Mouse (Mus musculus): ENCODE results near the gene Lyst. TPM values are rescaled to one million over a fixed set of nuclear protein-coding genes. Genes with fewer than 3 reads are reported as not detected.

Gene Lyst
- polyA plus RNA-seq, 1 experiment from 2014 or later, result 2.3 TPM

DNA sequence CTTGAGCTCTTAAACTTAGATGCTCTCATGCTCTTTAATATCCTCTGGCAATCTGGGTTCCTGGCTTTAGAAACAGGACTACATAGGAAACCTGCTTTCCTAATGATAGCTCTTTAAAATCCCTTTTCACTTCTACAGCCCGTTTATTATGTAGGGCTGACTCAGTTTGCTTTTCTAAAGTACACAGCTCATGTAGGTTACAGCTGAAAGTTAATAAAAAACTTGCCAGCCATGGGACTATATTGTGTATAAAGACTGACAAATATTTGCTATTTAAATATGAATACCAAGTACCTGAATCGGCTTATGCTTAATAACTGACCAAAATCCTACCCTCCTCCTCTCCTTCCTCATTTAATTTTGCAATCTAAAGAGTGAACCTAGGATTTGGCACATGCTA is 6.7 kb upstream of the Lyst start:
- Histone ChIP-seq H3K4me1 (ENCODE audit: control insufficient read depth, insufficient read depth, low read length) (no peaks in the 10 kb centered on the region), H3K4me3 (ENCODE audit: low read depth, low read length) (no peak overlapping the region), H3K4me2 (ENCODE audit: low read depth, severe bottlenecking) (no peak overlapping the region), H3K27me3 (ENCODE audit: control insufficient read depth, insufficient read depth, low read length) (no peaks in the 10 kb centered on the region), H3K9ac (ENCODE audit: low read length) (no peak overlapping the region), H3K36me3 (ENCODE audit: control insufficient read depth, insufficient read depth, low read length) (no peaks in the 10 kb centered on the region), H3K9me3 (ENCODE audit: control insufficient read depth, low read length) (no peaks in the 10 kb centered on the region), H3K27ac (replicated peaks; ENCODE audit: low read depth, low read length) (no peak overlapping the region)
- no peak for DNase-seq (ENCODE audit: low spot score)
- WGBS, result 83% methylated on average over 2 of the region's 2 CpGs
- no peak for ATAC-seq (ENCODE audit: insufficient number of reproducible peaks, low FRiP score, low TSS enrichment, low read depth)

DNA sequence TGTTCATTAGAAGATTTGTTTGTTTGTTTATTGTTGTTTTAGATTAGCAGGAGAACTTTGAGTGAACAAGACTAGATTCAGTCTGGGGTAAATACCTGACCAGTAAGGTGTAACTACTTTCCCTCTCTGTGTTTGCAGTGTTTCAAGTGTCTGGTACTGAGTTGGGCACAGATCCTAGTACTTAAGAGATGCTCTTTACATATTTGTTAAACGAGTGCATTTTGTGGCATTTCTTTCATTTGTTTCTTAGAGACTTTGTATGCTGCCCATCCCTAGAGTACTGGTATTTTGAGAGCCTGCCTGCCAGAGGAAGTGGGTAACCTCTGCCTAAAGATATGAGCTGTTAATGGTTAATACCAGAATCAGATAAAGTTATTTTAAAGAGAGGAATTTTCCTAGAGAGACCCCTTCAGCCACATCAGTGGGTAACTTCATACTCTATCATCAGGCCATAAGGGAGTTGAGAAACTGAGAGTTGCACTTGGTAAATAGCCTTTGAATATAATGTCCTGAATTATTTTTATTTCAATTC is 2.5 kb upstream of the Lyst start:
- Histone ChIP-seq H3K9me3 (ENCODE audit: control insufficient read depth, low read length) (no peaks in the 10 kb centered on the region), H3K27me3 (ENCODE audit: control insufficient read depth, insufficient read depth, low read length) (no peaks in the 10 kb centered on the region), H3K4me1 (ENCODE audit: control insufficient read depth, insufficient read depth, low read length) (0 out of 2 replicates have a peak, but pooled peaks cover 7% of the 10 kb centered on the region), H3K36me3 (ENCODE audit: control insufficient read depth, insufficient read depth, low read length) (no peaks in the 10 kb centered on the region), H3K4me2 (ENCODE audit: low read depth, severe bottlenecking) (no peak overlapping the region), H3K27ac (replicated peaks; ENCODE audit: low read depth, low read length) (no peak overlapping the region), H3K9ac (ENCODE audit: low read length) (no peak overlapping the region), H3K4me3 (ENCODE audit: low read depth, low read length) (no peak overlapping the region)
- no peak for DNase-seq (ENCODE audit: low spot score)
- WGBS, result 88% methylated on average over 1 of the region's 1 CpGs
- ATAC-seq (ENCODE audit: insufficient number of reproducible peaks, low FRiP score, low TSS enrichment, low read depth), result no peak

DNA sequence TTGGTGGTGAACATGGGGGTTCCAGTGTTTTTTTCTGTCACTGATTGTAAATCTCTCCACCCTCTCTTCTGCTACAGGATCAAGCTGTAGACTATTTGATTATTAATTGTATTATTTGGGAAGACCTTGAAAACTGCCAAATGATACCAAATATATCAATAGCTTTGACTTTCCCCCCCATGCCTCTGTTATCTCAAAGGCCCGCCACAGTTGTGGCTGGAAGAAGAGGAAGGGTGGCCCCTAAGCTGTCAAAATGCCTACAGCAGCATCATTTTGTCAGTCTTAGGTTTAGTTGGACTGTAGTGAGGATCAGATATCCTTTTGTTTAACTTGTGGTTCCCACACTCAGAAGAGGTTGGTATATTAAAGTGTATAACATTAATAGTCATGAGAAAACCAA is 1.7 kb upstream of the Lyst start:
- ATAC-seq (ENCODE audit: insufficient number of reproducible peaks, low FRiP score, low TSS enrichment, low read depth) (no peak), DNase-seq (ENCODE audit: low spot score) (no peak)
- no peak overlapping the region for H3K4me2 ChIP-seq (ENCODE audit: low read depth, severe bottlenecking)
- H3K4me3 ChIP-seq (ENCODE audit: low read depth, low read length), result no peak overlapping the region
- 0 out of 2 replicates have a peak, but pooled peaks cover 7% of the 10 kb centered on the region for H3K4me1 ChIP-seq (ENCODE audit: control insufficient read depth, insufficient read depth, low read length)
- 95% methylated on average over 1 of the region's 1 CpGs for WGBS
- no peaks in the 10 kb centered on the region for H3K9me3 ChIP-seq (ENCODE audit: control insufficient read depth, low read length)
- no peak overlapping the region for H3K9ac ChIP-seq (ENCODE audit: low read length)
- H3K27me3 ChIP-seq (ENCODE audit: control insufficient read depth, insufficient read depth, low read length), result no peaks in the 10 kb centered on the region
- no peaks in the 10 kb centered on the region for H3K36me3 ChIP-seq (ENCODE audit: control insufficient read depth, insufficient read depth, low read length)
- no peak overlapping the region for H3K27ac ChIP-seq (replicated peaks; ENCODE audit: low read depth, low read length)

DNA sequence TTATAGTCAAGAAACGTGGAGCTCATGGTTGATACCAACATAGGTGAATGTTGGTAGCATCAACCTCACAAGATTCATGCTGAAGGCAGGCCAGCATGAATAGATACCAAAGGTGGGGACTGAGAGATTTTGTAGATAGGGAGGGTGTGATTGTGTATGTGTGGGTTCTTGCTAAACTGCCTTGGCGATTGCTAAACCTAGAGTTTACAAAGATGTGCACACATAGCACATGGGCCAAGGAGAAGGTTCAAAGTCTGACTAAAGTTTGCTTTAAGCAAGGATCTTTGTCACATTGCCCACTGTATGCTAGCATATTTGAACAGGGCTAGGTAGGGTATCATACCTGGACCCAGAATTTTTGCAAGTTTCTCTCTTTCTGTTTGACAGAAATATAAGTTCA is 1.2 kb upstream of the Lyst start:
- H3K9ac ChIP-seq (ENCODE audit: low read length), result no peak overlapping the region
- no peaks in the 10 kb centered on the region for H3K27me3 ChIP-seq (ENCODE audit: control insufficient read depth, insufficient read depth, low read length)
- no peak overlapping the region for H3K4me2 ChIP-seq (ENCODE audit: low read depth, severe bottlenecking)
- H3K4me1 ChIP-seq (ENCODE audit: control insufficient read depth, insufficient read depth, low read length), result 0 out of 2 replicates have a peak, but pooled peaks cover 7% of the 10 kb centered on the region
- no peak for DNase-seq (ENCODE audit: low spot score)
- no peak for ATAC-seq (ENCODE audit: insufficient number of reproducible peaks, low FRiP score, low TSS enrichment, low read depth)
- H3K9me3 ChIP-seq (ENCODE audit: control insufficient read depth, low read length), result no peaks in the 10 kb centered on the region
- no peak overlapping the region for H3K4me3 ChIP-seq (ENCODE audit: low read depth, low read length)
- no peaks in the 10 kb centered on the region for H3K36me3 ChIP-seq (ENCODE audit: control insufficient read depth, insufficient read depth, low read length)
- H3K27ac ChIP-seq (replicated peaks; ENCODE audit: low read depth, low read length), result no peak overlapping the region
- WGBS, result 92% methylated on average over 2 of the region's 2 CpGs

DNA sequence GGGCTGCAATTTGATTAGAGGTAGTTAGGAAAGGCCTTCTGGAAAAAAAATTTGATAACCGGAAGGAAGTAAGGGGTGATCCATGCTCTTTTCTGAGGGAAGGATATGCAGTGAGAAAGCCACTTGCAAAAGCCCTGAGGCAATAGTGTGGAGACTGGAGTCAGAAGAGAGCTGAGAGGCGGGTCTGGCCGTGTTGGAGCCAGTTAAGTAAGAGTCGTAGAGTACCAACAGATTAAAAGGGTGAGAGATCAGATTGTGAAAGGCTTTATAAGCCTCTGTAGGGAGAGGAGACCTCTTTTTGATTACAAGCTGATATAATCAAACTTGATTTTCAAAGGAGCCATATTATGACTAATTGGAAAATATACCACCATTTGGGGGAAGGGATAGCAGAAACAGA is 1.7 kb downstream of the Lyst start:
- ATAC-seq (ENCODE audit: insufficient number of reproducible peaks, low FRiP score, low TSS enrichment, low read depth) (no peak), DNase-seq (ENCODE audit: low spot score) (no peak)
- Histone ChIP-seq H3K4me3 (ENCODE audit: low read depth, low read length) (no peak overlapping the region), H3K27ac (replicated peaks; ENCODE audit: low read depth, low read length) (no peak overlapping the region), H3K4me2 (ENCODE audit: low read depth, severe bottlenecking) (no peak overlapping the region), H3K9ac (ENCODE audit: low read length) (no peak overlapping the region), H3K4me1 (ENCODE audit: control insufficient read depth, insufficient read depth, low read length) (0 out of 2 replicates have a peak, but pooled peaks cover 7% of the 10 kb centered on the region), H3K27me3 (ENCODE audit: control insufficient read depth, insufficient read depth, low read length) (no peaks in the 10 kb centered on the region), H3K9me3 (ENCODE audit: control insufficient read depth, low read length) (no peaks in the 10 kb centered on the region), H3K36me3 (ENCODE audit: control insufficient read depth, insufficient read depth, low read length) (no peaks in the 10 kb centered on the region)
- 60% methylated on average over 4 of the region's 4 CpGs for WGBS

DNA sequence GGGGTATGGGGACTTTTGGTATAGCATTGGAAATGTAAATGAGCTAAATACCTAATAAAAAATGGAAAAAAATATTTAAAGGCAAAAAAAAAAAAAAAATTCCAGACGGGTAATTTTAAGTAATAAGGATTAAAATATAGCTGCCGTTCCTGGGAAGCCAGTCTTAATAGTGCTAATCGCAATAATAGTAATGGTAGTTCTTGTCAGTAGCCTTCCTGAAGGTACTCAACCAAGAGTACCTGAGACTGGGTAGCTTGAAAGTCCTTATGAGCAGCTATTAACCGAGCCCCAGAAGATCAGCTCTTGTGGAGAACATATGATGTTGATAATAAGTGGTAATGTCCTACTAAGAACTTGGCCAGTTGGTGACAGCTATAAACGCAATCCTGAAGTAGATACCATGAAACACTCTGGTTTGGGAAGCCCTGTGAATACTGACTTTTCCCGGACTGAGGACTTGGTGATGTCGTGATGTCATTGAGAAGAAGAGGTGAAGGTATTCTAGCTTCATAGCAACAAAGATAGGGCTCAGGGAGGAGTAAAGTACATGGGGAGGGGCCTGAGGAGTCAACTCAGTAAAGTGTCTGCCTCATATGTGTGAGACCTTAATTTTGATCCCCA is 6.3 kb downstream of the Lyst start:
- ATAC-seq (ENCODE audit: insufficient number of reproducible peaks, low FRiP score, low TSS enrichment, low read depth) (no peak), DNase-seq (ENCODE audit: low spot score) (no peak)
- H3K4me1 ChIP-seq (ENCODE audit: control insufficient read depth, insufficient read depth, low read length), result no peaks in the 10 kb centered on the region
- no peak overlapping the region for H3K4me2 ChIP-seq (ENCODE audit: low read depth, severe bottlenecking)
- no peak overlapping the region for H3K27ac ChIP-seq (replicated peaks; ENCODE audit: low read depth, low read length)
- 93% methylated on average over 7 of the region's 7 CpGs for WGBS
- H3K27me3 ChIP-seq (ENCODE audit: control insufficient read depth, insufficient read depth, low read length), result no peaks in the 10 kb centered on the region
- H3K9ac ChIP-seq (ENCODE audit: low read length), result no peak overlapping the region
- no peaks in the 10 kb centered on the region for H3K9me3 ChIP-seq (ENCODE audit: control insufficient read depth, low read length)
- no peak overlapping the region for H3K4me3 ChIP-seq (ENCODE audit: low read depth, low read length)
- no peaks in the 10 kb centered on the region for H3K36me3 ChIP-seq (ENCODE audit: control insufficient read depth, insufficient read depth, low read length)

DNA sequence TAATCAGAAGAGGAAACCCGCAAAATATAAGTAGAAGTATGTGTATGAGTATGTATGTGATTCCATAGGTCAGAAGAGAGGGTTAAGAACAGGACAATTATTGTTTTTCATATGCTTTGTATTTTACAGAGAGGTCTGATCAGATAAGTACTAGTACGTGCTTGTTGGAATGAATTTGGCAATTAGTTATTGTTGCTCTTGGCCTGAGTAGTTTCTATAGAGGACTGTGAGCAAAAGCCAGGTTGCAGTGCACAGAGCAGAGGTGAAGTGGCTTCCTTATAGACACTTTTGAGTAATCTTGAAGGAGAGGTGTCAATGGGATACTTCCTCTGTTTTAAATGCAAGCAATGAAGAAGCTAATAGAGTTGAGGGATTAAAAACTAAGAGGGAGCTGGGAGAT is 7.7 kb downstream of the Lyst start:
- 90% methylated on average over 2 of the region's 2 CpGs for WGBS

DNA sequence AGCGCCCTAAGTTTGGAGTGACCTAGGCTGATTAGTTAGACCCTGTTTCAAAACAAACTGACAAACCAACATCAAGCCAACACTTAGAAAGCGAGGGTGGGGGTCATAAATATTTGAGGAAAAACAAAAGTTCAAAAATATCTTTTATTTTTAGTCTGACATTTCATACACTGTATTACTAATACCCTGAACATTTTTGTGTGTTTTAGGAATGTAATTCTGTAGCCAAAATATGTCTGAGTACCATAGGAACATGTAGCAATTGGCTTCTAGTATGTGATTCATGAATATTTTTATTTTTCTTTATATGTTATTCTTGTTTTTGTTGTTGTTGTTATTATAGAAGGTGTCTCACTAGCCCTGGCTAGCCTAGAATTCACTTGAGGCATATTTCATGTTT is 11.2 kb downstream of the Lyst start:
- no peak overlapping the region for H3K4me2 ChIP-seq (ENCODE audit: low read depth, severe bottlenecking)
- no peaks in the 10 kb centered on the region for H3K9me3 ChIP-seq (ENCODE audit: control insufficient read depth, low read length)
- H3K9ac ChIP-seq (ENCODE audit: low read length), result no peak overlapping the region
- ATAC-seq (ENCODE audit: insufficient number of reproducible peaks, low FRiP score, low TSS enrichment, low read depth), result no peak
- no peak for DNase-seq (ENCODE audit: low spot score)
- no peaks in the 10 kb centered on the region for H3K36me3 ChIP-seq (ENCODE audit: control insufficient read depth, insufficient read depth, low read length)
- no peak overlapping the region for H3K4me3 ChIP-seq (ENCODE audit: low read depth, low read length)
- no peaks in the 10 kb centered on the region for H3K4me1 ChIP-seq (ENCODE audit: control insufficient read depth, insufficient read depth, low read length)
- H3K27me3 ChIP-seq (ENCODE audit: control insufficient read depth, insufficient read depth, low read length), result no peaks in the 10 kb centered on the region
- no peak overlapping the region for H3K27ac ChIP-seq (replicated peaks; ENCODE audit: low read depth, low read length)
- WGBS, result 94% methylated on average over 2 of the region's 2 CpGs

More for the DNA sequence above, 7.7 kb downstream of the Lyst start:
- H3K4me2 ChIP-seq (ENCODE audit: low read depth, severe bottlenecking), result no peak overlapping the region
- H3K9ac ChIP-seq (ENCODE audit: low read length), result no peak overlapping the region
- H3K4me3 ChIP-seq (ENCODE audit: low read depth, low read length), result no peak overlapping the region
- no peaks in the 10 kb centered on the region for H3K27me3 ChIP-seq (ENCODE audit: control insufficient read depth, insufficient read depth, low read length)
- no peaks in the 10 kb centered on the region for H3K9me3 ChIP-seq (ENCODE audit: control insufficient read depth, low read length)
- H3K27ac ChIP-seq (replicated peaks; ENCODE audit: low read depth, low read length), result no peak overlapping the region
- no peaks in the 10 kb centered on the region for H3K4me1 ChIP-seq (ENCODE audit: control insufficient read depth, insufficient read depth, low read length)
- H3K36me3 ChIP-seq (ENCODE audit: control insufficient read depth, insufficient read depth, low read length), result no peaks in the 10 kb centered on the region
- DNase-seq (ENCODE audit: low spot score), result no peak
- no peak for ATAC-seq (ENCODE audit: insufficient number of reproducible peaks, low FRiP score, low TSS enrichment, low read depth)

DNA sequence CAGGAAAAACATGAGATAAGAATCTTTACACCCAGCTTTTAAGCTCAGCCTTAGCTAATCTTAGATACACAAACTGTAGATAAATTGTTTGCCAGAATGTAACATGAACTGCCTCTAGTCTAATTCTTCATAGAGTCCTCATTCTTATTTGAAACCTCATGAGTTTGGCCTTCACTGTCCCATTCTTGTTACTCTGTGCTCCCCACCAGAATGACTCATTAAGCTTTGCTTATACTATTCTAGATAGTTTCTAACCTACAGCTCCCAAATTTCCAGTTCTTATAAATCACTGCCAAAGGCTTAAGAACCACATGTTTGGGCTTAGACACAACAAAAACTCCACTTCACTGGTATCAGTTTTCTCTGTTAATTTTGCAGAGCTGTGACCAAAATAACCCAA is 16.0 kb downstream of the Lyst start:
- Histone ChIP-seq H3K36me3 (ENCODE audit: control insufficient read depth, insufficient read depth, low read length) (no peaks in the 10 kb centered on the region), H3K27me3 (ENCODE audit: control insufficient read depth, insufficient read depth, low read length) (no peaks in the 10 kb centered on the region), H3K9ac (ENCODE audit: low read length) (no peak overlapping the region), H3K4me2 (ENCODE audit: low read depth, severe bottlenecking) (no peak overlapping the region), H3K4me1 (ENCODE audit: control insufficient read depth, insufficient read depth, low read length) (no peaks in the 10 kb centered on the region), H3K4me3 (ENCODE audit: low read depth, low read length) (no peak overlapping the region), H3K27ac (replicated peaks; ENCODE audit: low read depth, low read length) (no peak overlapping the region), H3K9me3 (ENCODE audit: control insufficient read depth, low read length) (no peaks in the 10 kb centered on the region)
- DNase-seq (ENCODE audit: low spot score) (no peak), ATAC-seq (ENCODE audit: insufficient number of reproducible peaks, low FRiP score, low TSS enrichment, low read depth) (no peak)
